Mouse (Mus musculus): ENCODE data around the gene Crybg3. TPM values are rescaled to one million over a fixed set of nuclear protein-coding genes. Genes with fewer than 3 reads are reported as not detected.
A peak's percentile ranks its signal among the peaks of the same experiment; 100 is the strongest.

Gene Crybg3
- polyA plus RNA-seq, 1 experiment from 2014 or later = 8.4 TPM

GRCm38 (mm10) chr16:59529570-59529969 is 71.2 kb downstream of the Crybg3 start:
- 81% methylated on average over 13 of the region's 13 CpGs for WGBS
- Histone ChIP-seq H3K27me3 (no peaks in the 10 kb centered on the region), H3K9me3 (replicated peaks) (0 out of 2 replicates have a peak, but pooled peaks cover 5% of the 10 kb centered on the region), H3K4me3 (replicated peaks) (no peak overlapping the region), H3K27ac (no peak overlapping the region), H3K4me1 (peaks cover 4% of the 10 kb centered on the region; the same call in 1 of the 2 replicates), H3K4me2 (no peak overlapping the region), H3K36me3 (peaks cover 29% of the 10 kb centered on the region), H3K9ac (no peak overlapping the region)
- no peak for ATAC-seq (replicated peaks; ENCODE audit: low FRiP score)

GRCm38 (mm10) chr16:59526939-59527338 is 73.8 kb downstream of the Crybg3 start:
- Histone ChIP-seq H3K36me3 (peaks cover 23% of the 10 kb centered on the region), H3K9me3 (replicated peaks) (0 out of 2 replicates have a peak, but pooled peaks cover 5% of the 10 kb centered on the region), H3K4me1 (peaks cover 4% of the 10 kb centered on the region; the same call in 1 of the 2 replicates), H3K27ac (no peak overlapping the region), H3K27me3 (no peaks in the 10 kb centered on the region), H3K4me2 (no peak overlapping the region), H3K4me3 (replicated peaks) (no peak overlapping the region), H3K9ac (no peak overlapping the region)
- 72% methylated on average over 6 of the region's 6 CpGs for WGBS
- no peak for ATAC-seq (replicated peaks; ENCODE audit: low FRiP score)

- Histone ChIP-seq H3K4me1 (peaks cover 4% of the 10 kb centered on the region; the same call in 1 of the 2 replicates), H3K36me3 (peaks cover 15% of the 10 kb centered on the region; the same call in 1 of the 2 replicates), H3K9ac (no peak overlapping the region), H3K4me2 (no peak overlapping the region), H3K27me3 (no peaks in the 10 kb centered on the region), H3K9me3 (replicated peaks) (no peaks in the 10 kb centered on the region), H3K4me3 (replicated peaks) (no peak overlapping the region), H3K27ac (no peak overlapping the region)
- 81% methylated on average over 16 of the region's 16 CpGs for WGBS
- peak; percentile 26; the same call in 1 of the 2 replicates for ATAC-seq (replicated peaks; ENCODE audit: low FRiP score)
These were observed 78.9 kb downstream of the Crybg3 start for GRCm38 (mm10) chr16:59521752-59522423.

- Histone ChIP-seq H3K9ac (no peak overlapping the region), H3K4me3 (replicated peaks) (no peak overlapping the region), H3K4me1 (no peaks in the 10 kb centered on the region), H3K27me3 (no peaks in the 10 kb centered on the region), H3K4me2 (no peak overlapping the region), H3K36me3 (peaks cover 18% of the 10 kb centered on the region; the same call in 1 of the 2 replicates), H3K9me3 (replicated peaks) (no peaks in the 10 kb centered on the region), H3K27ac (no peak overlapping the region)
- no peak for ATAC-seq (replicated peaks; ENCODE audit: low FRiP score)
- 66% methylated on average over 15 of the region's 15 CpGs for WGBS
These were observed 83.1 kb downstream of the Crybg3 start for GRCm38 (mm10) chr16:59517447-59518219.

- no peak for ATAC-seq (replicated peaks; ENCODE audit: low FRiP score)
These were observed 83.8 kb downstream of the Crybg3 start for GRCm38 (mm10) chr16:59516965-59517364.

GRCm38 (mm10) chr16:59515169-59515568 is 85.6 kb downstream of the Crybg3 start:
- Histone ChIP-seq H3K9ac (no peak overlapping the region), H3K36me3 (peaks cover 21% of the 10 kb centered on the region; the same call in 1 of the 2 replicates), H3K4me3 (replicated peaks) (no peak overlapping the region), H3K9me3 (replicated peaks) (no peaks in the 10 kb centered on the region), H3K4me1 (no peaks in the 10 kb centered on the region), H3K27me3 (no peaks in the 10 kb centered on the region), H3K4me2 (no peak overlapping the region), H3K27ac (no peak overlapping the region)
- WGBS = 95% methylated on average over 5 of the region's 5 CpGs
- ATAC-seq (replicated peaks; ENCODE audit: low FRiP score) = no peak

More at GRCm38 (mm10) chr16:59516965-59517364, 83.8 kb downstream of the Crybg3 start:
- no peak overlapping the region for H3K4me3 ChIP-seq (replicated peaks)
- H3K4me1 ChIP-seq = no peaks in the 10 kb centered on the region
- no peak overlapping the region for H3K27ac ChIP-seq
- 93% methylated on average over 10 of the region's 10 CpGs for WGBS
- H3K36me3 ChIP-seq = peaks cover 21% of the 10 kb centered on the region; the same call in 1 of the 2 replicates
- H3K4me2 ChIP-seq = no peak overlapping the region
- no peak overlapping the region for H3K9ac ChIP-seq
- H3K27me3 ChIP-seq = no peaks in the 10 kb centered on the region
- no peaks in the 10 kb centered on the region for H3K9me3 ChIP-seq (replicated peaks)

- no peaks in the 10 kb centered on the region for H3K4me1 ChIP-seq
- no peak overlapping the region for H3K9ac ChIP-seq
- no peak for ATAC-seq (replicated peaks; ENCODE audit: low FRiP score)
- H3K9me3 ChIP-seq (replicated peaks) = no peaks in the 10 kb centered on the region
- H3K4me3 ChIP-seq (replicated peaks) = no peak overlapping the region
- 86% methylated on average over 5 of the region's 5 CpGs for WGBS
- H3K27ac ChIP-seq = no peak overlapping the region
- peaks cover 27% of the 10 kb centered on the region for H3K36me3 ChIP-seq
- no peak overlapping the region for H3K4me2 ChIP-seq
- no peaks in the 10 kb centered on the region for H3K27me3 ChIP-seq
These were observed 90.9 kb downstream of the Crybg3 start for GRCm38 (mm10) chr16:59509830-59510229.

- H3K4me2 ChIP-seq = no peak overlapping the region
- no peaks in the 10 kb centered on the region for H3K4me1 ChIP-seq
- no peak overlapping the region for H3K27ac ChIP-seq
- H3K9ac ChIP-seq = no peak overlapping the region
- peaks cover 61% of the 10 kb centered on the region for H3K36me3 ChIP-seq
- no peaks in the 10 kb centered on the region for H3K9me3 ChIP-seq (replicated peaks)
- WGBS = 91% methylated on average over 3 of the region's 3 CpGs
- ATAC-seq (replicated peaks; ENCODE audit: low FRiP score) = no peak
- H3K27me3 ChIP-seq = no peaks in the 10 kb centered on the region
- no peak overlapping the region for H3K4me3 ChIP-seq (replicated peaks)
These were observed 101.6 kb downstream of the Crybg3 start for GRCm38 (mm10) chr16:59499180-59499579.

- Histone ChIP-seq H3K27ac (no peak overlapping the region), H3K27me3 (no peaks in the 10 kb centered on the region), H3K4me2 (no peak overlapping the region), H3K9ac (no peak overlapping the region), H3K9me3 (replicated peaks) (no peaks in the 10 kb centered on the region), H3K4me3 (replicated peaks) (no peak overlapping the region), H3K4me1 (peaks cover 2% of the 10 kb centered on the region; the same call in 1 of the 2 replicates), H3K36me3 (peaks cover 65% of the 10 kb centered on the region)
- 83% methylated on average over 1 of the region's 1 CpGs for WGBS
- ATAC-seq (replicated peaks; ENCODE audit: low FRiP score) = no peak
These were observed 102.8 kb downstream of the Crybg3 start for GRCm38 (mm10) chr16:59497947-59498346.

- ATAC-seq (replicated peaks; ENCODE audit: low FRiP score) = peak; percentile 84
- Histone ChIP-seq H3K27me3 (no peaks in the 10 kb centered on the region), H3K9ac (no peak overlapping the region), H3K27ac (peak overlapping the region; percentile 66), H3K4me1 (peaks cover 2% of the 10 kb centered on the region; the same call in 1 of the 2 replicates), H3K36me3 (peaks cover 77% of the 10 kb centered on the region), H3K9me3 (replicated peaks) (no peaks in the 10 kb centered on the region), H3K4me2 (no peak overlapping the region), H3K4me3 (replicated peaks) (no peak overlapping the region)
- 52% methylated on average over 14 of the region's 14 CpGs for WGBS
These were observed 107.6 kb downstream of the Crybg3 start for GRCm38 (mm10) chr16:59493199-59493598.

GRCm38 (mm10) chr16:59487975-59488548 is 112.7 kb downstream of the Crybg3 start:
- H3K27ac ChIP-seq = no peak overlapping the region
- H3K27me3 ChIP-seq = no peaks in the 10 kb centered on the region
- 88% methylated on average over 9 of the region's 9 CpGs for WGBS
- no peaks in the 10 kb centered on the region for H3K9me3 ChIP-seq (replicated peaks)
- no peak overlapping the region for H3K4me3 ChIP-seq (replicated peaks)
- peaks cover 92% of the 10 kb centered on the region for H3K36me3 ChIP-seq
- ATAC-seq (replicated peaks; ENCODE audit: low FRiP score) = no peak
- H3K4me2 ChIP-seq = no peak overlapping the region
- H3K4me1 ChIP-seq = peaks cover under 1% of the 10 kb centered on the region; the same call in 1 of the 2 replicates
- H3K9ac ChIP-seq = no peak overlapping the region

GRCm38 (mm10) chr16:59487239-59487638 is 113.5 kb downstream of the Crybg3 start:
- no peaks in the 10 kb centered on the region for H3K4me1 ChIP-seq
- H3K36me3 ChIP-seq = peaks cover 92% of the 10 kb centered on the region
- peak; percentile 44; the same call in 1 of the 2 replicates for ATAC-seq (replicated peaks; ENCODE audit: low FRiP score)
- H3K27me3 ChIP-seq = no peaks in the 10 kb centered on the region
- H3K9me3 ChIP-seq (replicated peaks) = no peaks in the 10 kb centered on the region
- no peak overlapping the region for H3K27ac ChIP-seq
- no peak overlapping the region for H3K4me3 ChIP-seq (replicated peaks)
- H3K4me2 ChIP-seq = no peak overlapping the region
- WGBS = 51% methylated on average over 7 of the region's 7 CpGs
- no peak overlapping the region for H3K9ac ChIP-seq
